Mouse (Mus musculus): Measurements from ENCODE around the gene Krtcap2. TPM values are rescaled to one million over a fixed set of nuclear protein-coding genes. Genes with fewer than 3 reads are reported as not detected.

Gene Krtcap2
- polyA plus RNA-seq, 1 experiment from 2014 or later = 309 TPM

DNA sequence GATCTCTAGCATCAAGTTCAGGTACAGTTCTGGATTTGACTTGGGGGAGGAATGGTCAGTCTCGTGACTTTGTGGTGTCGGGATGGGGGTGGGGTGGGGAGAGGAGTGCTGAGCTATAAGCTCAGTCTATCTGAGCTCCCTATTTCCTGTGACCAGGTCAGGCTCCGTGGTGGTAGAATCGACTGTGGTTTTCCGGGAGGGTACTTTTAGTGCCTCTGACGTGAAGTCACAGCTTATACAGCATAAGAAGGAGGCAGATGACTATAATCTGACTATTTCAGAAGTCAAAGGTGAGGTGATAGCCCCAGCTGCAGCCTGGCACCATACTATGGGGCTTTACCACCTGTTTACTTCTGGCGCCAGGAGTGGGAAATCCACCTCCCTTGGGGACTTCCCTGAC is 14.4 kb upstream of the Krtcap2 start:
- H3K9ac ChIP-seq (replicated peaks; ENCODE audit: low read depth) = no peak overlapping the region

DNA sequence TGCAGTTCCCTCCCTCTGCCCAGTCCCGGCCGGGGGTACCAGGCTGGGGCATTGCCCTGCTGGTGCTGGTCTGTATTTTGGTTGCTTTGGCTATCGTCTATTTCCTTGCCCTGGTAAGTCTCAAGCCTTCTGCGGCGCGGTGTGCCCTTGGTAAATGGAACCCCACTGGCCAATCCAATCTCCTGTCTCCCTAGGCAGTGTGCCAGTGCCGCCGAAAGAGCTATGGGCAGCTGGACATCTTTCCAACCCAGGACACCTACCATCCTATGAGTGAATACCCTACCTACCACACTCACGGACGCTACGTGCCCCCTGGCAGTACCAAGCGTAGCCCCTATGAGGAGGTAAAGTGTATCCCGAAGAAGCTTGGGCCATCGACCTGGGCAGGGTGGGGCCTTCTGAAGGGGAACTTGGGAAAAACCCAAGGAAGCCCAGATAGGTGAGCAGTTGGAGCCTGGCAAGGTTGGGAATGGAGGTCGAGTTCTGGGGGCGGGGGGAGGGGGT is 13.9 kb upstream of the Krtcap2 start:
- H3K4me3 ChIP-seq (ENCODE audit: low read depth, low read length) = peak overlapping the region; percentile 36

More for the DNA sequence above, 14.4 kb upstream of the Krtcap2 start:
- Histone ChIP-seq H3K4me2 (replicated peaks; ENCODE audit: low read depth, low read length) (peak overlapping the region; percentile 69), H3K4me3 (ENCODE audit: low read depth, low read length) (peak overlapping the region; percentile 36), H3K27ac (ENCODE audit: low read length) (peak overlapping the region; percentile 88; the same call in 1 of the 2 replicates), H3K27me3 (replicated peaks; ENCODE audit: insufficient read depth, low read length) (no peaks in the 10 kb centered on the region), H3K9me3 (ENCODE audit: low read length) (no peaks in the 10 kb centered on the region), H3K36me3 (ENCODE audit: insufficient read depth, low read length) (no peaks in the 10 kb centered on the region), H3K4me1 (ENCODE audit: insufficient read depth, low read depth, low read length) (peaks cover 14% of the 10 kb centered on the region)
- ATAC-seq = no peak
- peak; percentile 5 for DNase-seq (ENCODE audit: low spot score)
- 28% methylated on average over 7 of the region's 7 CpGs for WGBS
- no peak for TF ChIP-seq CTCF (IDR thresholded peaks at IDR 0.05)
- no peak for TF ChIP-seq EP300 (IDR thresholded peaks at IDR 0.05)

DNA sequence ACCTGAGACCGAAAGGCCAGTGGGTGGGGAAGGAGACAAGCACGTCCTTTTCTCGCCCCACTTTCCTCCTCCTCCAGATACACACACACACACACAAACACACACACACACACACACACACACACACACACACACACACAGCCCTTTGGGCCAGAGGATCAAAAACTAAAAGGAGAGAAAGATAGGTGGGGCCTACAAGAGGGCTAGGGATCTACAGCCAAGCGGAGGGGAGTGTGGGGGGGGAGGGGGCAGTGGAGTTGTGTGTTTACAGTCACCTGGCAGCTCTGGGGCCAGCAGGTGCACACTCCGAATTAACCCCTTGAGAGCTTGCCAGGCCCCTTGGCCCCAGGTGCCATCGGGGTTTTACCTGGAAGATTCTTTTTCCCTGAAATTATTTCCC is 13.2 kb upstream of the Krtcap2 start:
- DNase-seq (ENCODE audit: low spot score) (peak; percentile 66), ATAC-seq (peak; percentile 22)
- H3K4me2 ChIP-seq (replicated peaks; ENCODE audit: low read depth, low read length) = peak overlapping the region; percentile 69
- 51% methylated on average over 6 of the region's 6 CpGs for WGBS
- H3K4me1 ChIP-seq (ENCODE audit: insufficient read depth, low read depth, low read length) = peaks cover 7% of the 10 kb centered on the region
- TF ChIP-seq CTCF (IDR thresholded peaks at IDR 0.05) = no peak
- no peak for TF ChIP-seq EP300 (IDR thresholded peaks at IDR 0.05)
- peak overlapping the region; percentile 88 for H3K27ac ChIP-seq (ENCODE audit: low read length)
- H3K9ac ChIP-seq (replicated peaks; ENCODE audit: low read depth) = no peak overlapping the region
- no peak overlapping the region for H3K4me3 ChIP-seq (ENCODE audit: low read depth, low read length)
- no peaks in the 10 kb centered on the region for H3K27me3 ChIP-seq (replicated peaks; ENCODE audit: insufficient read depth, low read length)
- no peaks in the 10 kb centered on the region for H3K36me3 ChIP-seq (ENCODE audit: insufficient read depth, low read length)
- no peaks in the 10 kb centered on the region for H3K9me3 ChIP-seq (ENCODE audit: low read length)

More for the DNA sequence above, 13.9 kb upstream of the Krtcap2 start:
- H3K9me3 ChIP-seq (ENCODE audit: low read length) = no peaks in the 10 kb centered on the region
- DNase-seq (ENCODE audit: low spot score) (peak; percentile 5), ATAC-seq (no peak)
- H3K4me1 ChIP-seq (ENCODE audit: insufficient read depth, low read depth, low read length) = peaks cover 10% of the 10 kb centered on the region
- H3K27ac ChIP-seq (ENCODE audit: low read length) = peak overlapping the region; percentile 88
- no peak overlapping the region; the same call in 1 of the 2 replicates for H3K9ac ChIP-seq (replicated peaks; ENCODE audit: low read depth)
- TF ChIP-seq CTCF (IDR thresholded peaks at IDR 0.05) (no peak), EP300 (IDR thresholded peaks at IDR 0.05) (no peak)
- no peaks in the 10 kb centered on the region for H3K36me3 ChIP-seq (ENCODE audit: insufficient read depth, low read length)
- H3K27me3 ChIP-seq (replicated peaks; ENCODE audit: insufficient read depth, low read length) = no peaks in the 10 kb centered on the region
- H3K4me2 ChIP-seq (replicated peaks; ENCODE audit: low read depth, low read length) = peak overlapping the region; percentile 69
- 48% methylated on average over 16 of the region's 16 CpGs for WGBS

DNA sequence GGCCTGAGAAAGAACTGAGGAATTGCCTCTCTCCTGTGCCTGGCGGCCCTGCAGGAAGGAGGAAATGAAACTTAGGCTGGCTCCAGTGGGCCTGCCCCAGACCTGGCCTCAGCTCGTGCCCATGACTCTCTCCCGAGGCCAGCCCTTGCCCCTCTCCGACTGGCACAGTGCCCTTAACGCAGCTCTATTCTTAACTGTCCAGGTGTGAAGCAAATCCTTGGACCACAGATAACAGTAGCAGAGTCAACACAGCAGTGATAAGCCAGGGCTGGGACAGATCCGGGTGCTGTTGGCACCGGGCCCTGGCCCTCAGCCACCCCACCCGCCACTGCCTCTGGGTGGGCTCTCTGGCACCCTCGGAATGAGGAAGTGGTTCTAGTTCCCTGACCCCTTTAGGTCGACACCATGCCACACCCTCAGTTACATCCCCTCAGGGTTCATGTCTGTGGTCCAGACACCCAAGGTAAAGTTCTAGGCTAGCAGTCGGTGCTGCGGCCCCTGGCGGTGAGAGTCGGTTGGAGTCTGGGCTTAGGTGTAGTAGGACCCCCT is 12.1 kb upstream of the Krtcap2 start:
- no peaks in the 10 kb centered on the region for H3K9me3 ChIP-seq (ENCODE audit: low read length)
- WGBS = 23% methylated on average over 14 of the region's 14 CpGs
- H3K27ac ChIP-seq (ENCODE audit: low read length) = peak overlapping the region; percentile 88
- H3K36me3 ChIP-seq (ENCODE audit: insufficient read depth, low read length) = no peaks in the 10 kb centered on the region
- peak overlapping the region; percentile 69; the same call in 1 of the 2 replicates for H3K4me2 ChIP-seq (replicated peaks; ENCODE audit: low read depth, low read length)
- DNase-seq (ENCODE audit: low spot score) (peak; percentile 69), ATAC-seq (peak; percentile 56)
- no peak overlapping the region for H3K9ac ChIP-seq (replicated peaks; ENCODE audit: low read depth)
- TF ChIP-seq EP300 (IDR thresholded peaks at IDR 0.05) (no peak), CTCF (IDR thresholded peaks at IDR 0.05) (peak; percentile 52)
- H3K4me3 ChIP-seq (ENCODE audit: low read depth, low read length) = no peak overlapping the region
- H3K27me3 ChIP-seq (replicated peaks; ENCODE audit: insufficient read depth, low read length) = no peaks in the 10 kb centered on the region
- H3K4me1 ChIP-seq (ENCODE audit: insufficient read depth, low read depth, low read length) = peaks cover 7% of the 10 kb centered on the region

DNA sequence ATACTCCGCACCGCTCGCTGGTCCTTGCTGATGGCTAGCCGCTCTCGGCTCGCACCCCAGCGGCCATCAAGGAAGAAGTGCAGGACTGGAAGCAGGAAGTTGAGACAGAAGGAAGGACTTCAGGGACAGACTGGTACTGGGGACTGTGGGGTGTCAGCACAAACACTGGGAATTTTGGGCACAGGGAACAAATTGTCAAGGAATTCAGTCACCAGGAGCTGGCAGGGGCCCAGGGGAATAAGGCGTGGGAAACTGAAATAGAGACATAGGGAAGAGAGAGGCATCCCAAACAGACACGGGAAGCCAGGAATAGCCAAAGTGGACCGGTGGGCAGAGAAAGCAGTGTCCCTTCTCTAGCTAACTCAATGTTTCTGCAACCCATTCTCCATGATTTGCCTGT is 9.2 kb upstream of the Krtcap2 start:
- Histone ChIP-seq H3K36me3 (ENCODE audit: insufficient read depth, low read length) (no peaks in the 10 kb centered on the region), H3K27me3 (replicated peaks; ENCODE audit: insufficient read depth, low read length) (no peaks in the 10 kb centered on the region), H3K9ac (replicated peaks; ENCODE audit: low read depth) (no peak overlapping the region), H3K4me1 (ENCODE audit: insufficient read depth, low read depth, low read length) (peaks cover 7% of the 10 kb centered on the region), H3K9me3 (ENCODE audit: low read length) (no peaks in the 10 kb centered on the region), H3K27ac (ENCODE audit: low read length) (no peak overlapping the region), H3K4me3 (ENCODE audit: low read depth, low read length) (no peak overlapping the region), H3K4me2 (replicated peaks; ENCODE audit: low read depth, low read length) (no peak overlapping the region)
- TF ChIP-seq CTCF (IDR thresholded peaks at IDR 0.05) (no peak), EP300 (IDR thresholded peaks at IDR 0.05) (no peak)
- ATAC-seq (no peak), DNase-seq (ENCODE audit: low spot score) (no peak)
- 77% methylated on average over 10 of the region's 10 CpGs for WGBS

DNA sequence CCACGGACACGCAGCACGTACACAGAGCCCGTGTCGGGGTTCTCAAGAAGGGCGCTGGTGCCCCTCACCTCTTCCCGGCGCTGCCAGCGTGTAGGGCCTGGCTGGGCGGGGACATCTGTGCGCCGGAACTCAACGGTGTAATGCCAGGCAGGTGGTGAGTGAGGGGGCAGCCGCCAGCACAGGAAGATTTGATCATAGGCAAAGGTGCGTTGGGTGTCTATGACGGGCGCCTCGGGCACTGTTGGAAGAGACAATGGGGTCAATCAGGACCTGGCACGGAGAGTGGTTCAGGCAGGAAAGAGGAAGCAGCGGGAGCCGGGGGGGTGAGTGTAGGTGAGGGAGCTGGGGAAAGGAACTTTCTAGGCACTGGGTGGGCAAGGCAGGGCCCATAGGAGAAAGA is 8.1 kb upstream of the Krtcap2 start:
- no peaks in the 10 kb centered on the region for H3K27me3 ChIP-seq (replicated peaks; ENCODE audit: insufficient read depth, low read length)
- no peak for TF ChIP-seq EP300 (IDR thresholded peaks at IDR 0.05)
- TF ChIP-seq CTCF (IDR thresholded peaks at IDR 0.05) = no peak
- no peak overlapping the region for H3K27ac ChIP-seq (ENCODE audit: low read length)
- DNase-seq (ENCODE audit: low spot score) (no peak), ATAC-seq (no peak)
- WGBS = 76% methylated on average over 21 of the region's 21 CpGs
- no peaks in the 10 kb centered on the region for H3K36me3 ChIP-seq (ENCODE audit: insufficient read depth, low read length)
- peaks cover 7% of the 10 kb centered on the region for H3K4me1 ChIP-seq (ENCODE audit: insufficient read depth, low read depth, low read length)
- H3K9ac ChIP-seq (replicated peaks; ENCODE audit: low read depth) = no peak overlapping the region
- H3K9me3 ChIP-seq (ENCODE audit: low read length) = no peaks in the 10 kb centered on the region
- no peak overlapping the region for H3K4me3 ChIP-seq (ENCODE audit: low read depth, low read length)
- H3K4me2 ChIP-seq (replicated peaks; ENCODE audit: low read depth, low read length) = no peak overlapping the region
